23 mouse cellular contexts compared by ENCODE assay signal in genomic region chr13:32547126-32547525, GRCm38 (mm10).
DNase-seq lines count a peak whose midpoint lies in the region; ATAC-seq and TF ChIP-seq lines count a peak whose summit lies in the region.
"Had no signal": no experiment of that assay in that cellular context is flagged by ENCODE, and none has a peak within 500 bp of the region (broad histone marks: within the 10 kb centered on the region; RNA-seq: fewer than 3 reads in every experiment).

No protein-coding gene starts in this region.

- ATAC-seq in neural tube, embryonic 15.5 days (ENCODE audit: low FRiP score) = no peak
- ATAC-seq in embryonic facial prominence, embryonic 14.5 days (ENCODE audit: low read depth) = no peak; the same call in 1 of the 2 replicates
- ATAC-seq: forebrain, embryonic 14.5 days; forebrain, postnatal 0 days; intestine, postnatal 0 days; Patski had no signal

- H3K27me3 ChIP-seq in neural tube, embryonic 15.5 days (replicated peaks) = no peaks in the 10 kb centered on the region
- H3K27me3 ChIP-seq in embryonic facial prominence, embryonic 14.5 days (replicated peaks; ENCODE audit: control insufficient read depth, insufficient read depth, low read length) = no peaks in the 10 kb centered on the region
- H3K27me3 ChIP-seq: embryonic facial prominence, embryonic 12.5 days; hindbrain, embryonic 12.5 days; hindbrain, embryonic 15.5 days; Patski had no signal

- H3K36me3 ChIP-seq in neural tube, embryonic 15.5 days = no peaks in the 10 kb centered on the region
- no peaks in the 10 kb centered on the region for H3K36me3 ChIP-seq in embryonic facial prominence, embryonic 14.5 days (ENCODE audit: control insufficient read depth, insufficient read depth, low read length)
- H3K36me3 ChIP-seq: embryonic facial prominence, embryonic 12.5 days; hindbrain, embryonic 12.5 days; hindbrain, embryonic 15.5 days had no signal

- no peaks in the 10 kb centered on the region for H3K9me3 ChIP-seq in neural tube, embryonic 15.5 days (replicated peaks)
- no peaks in the 10 kb centered on the region for H3K9me3 ChIP-seq in embryonic facial prominence, embryonic 14.5 days (ENCODE audit: control insufficient read depth, low read length)
- H3K9me3 ChIP-seq: embryonic facial prominence, embryonic 12.5 days; hindbrain, embryonic 12.5 days; hindbrain, embryonic 15.5 days had no signal

- no peak overlapping the region for H3K9ac ChIP-seq in neural tube, embryonic 15.5 days (replicated peaks)
- no peak overlapping the region for H3K9ac ChIP-seq in embryonic facial prominence, embryonic 14.5 days (ENCODE audit: low read depth, low read length)
- H3K9ac ChIP-seq: embryonic facial prominence, embryonic 12.5 days; forebrain, postnatal 0 days; hindbrain, embryonic 12.5 days; hindbrain, embryonic 15.5 days had no signal

- TF ChIP-seq CTCF in brain, embryonic 14.5 days (IDR thresholded peaks at IDR 0.05; ENCODE audit: borderline replicate concordance, extremely low read depth, insufficient read depth, insufficient read length) = no peak

- WGBS in neural tube, embryonic 15.5 days = 91% methylated on average over 7 of the region's 7 CpGs
- WGBS in embryonic facial prominence, embryonic 14.5 days = 66% methylated on average over 7 of the region's 7 CpGs

- peak; percentile 1 for DNase-seq in neural tube, embryonic 10.5 days (ENCODE audit: extremely low spot score, low spot score)
- peak; percentile 6 for DNase-seq in brain, embryonic 14.5 days (ENCODE audit: low read depth)
- peak; percentile 33 for DNase-seq in embryonic facial prominence, embryonic 14.5 days (ENCODE audit: low spot score)
- no peak for DNase-seq in cerebellum, adult 11 months
- no peak for DNase-seq in right cerebral cortex, postnatal 25 days
- DNase-seq: adrenal gland, postnatal 10 days; adrenal gland, postnatal 36 days; cerebellum, adult 11-12 months; cerebellum, adult 8-10 months; cerebellum, postnatal 10 days; cerebellum, postnatal 36 days; embryo, embryonic 11 days; forebrain, postnatal 0 days; gastrocnemius, postnatal 25 days; heart, adult 2 months had no signal

- H3K4me2 ChIP-seq in neural tube, embryonic 15.5 days = no peak overlapping the region
- no peak overlapping the region for H3K4me2 ChIP-seq in embryonic facial prominence, embryonic 14.5 days (ENCODE audit: low read depth, low read length)
- H3K4me2 ChIP-seq: embryonic facial prominence, embryonic 12.5 days; heart, embryonic 11.5 days; hindbrain, embryonic 12.5 days; hindbrain, embryonic 15.5 days had no signal

- H3K4me1 ChIP-seq in neural tube, embryonic 15.5 days = no peaks in the 10 kb centered on the region
- H3K4me1 ChIP-seq in embryonic facial prominence, embryonic 14.5 days (ENCODE audit: control insufficient read depth, insufficient read depth, low read length) = peaks cover 6% of the 10 kb centered on the region
- H3K4me1 ChIP-seq: hindbrain, embryonic 12.5 days; hindbrain, embryonic 15.5 days had no signal

- no peak overlapping the region for H3K27ac ChIP-seq in neural tube, embryonic 15.5 days (replicated peaks)
- H3K27ac ChIP-seq in embryonic facial prominence, embryonic 14.5 days (replicated peaks; ENCODE audit: low read depth, low read length) = no peak overlapping the region
- H3K27ac ChIP-seq: embryonic facial prominence, embryonic 12.5 days; heart, adult 2 months; hindbrain, embryonic 12.5 days; hindbrain, embryonic 15.5 days had no signal

- no peak overlapping the region for H3K4me3 ChIP-seq in neural tube, embryonic 15.5 days (replicated peaks)
- no peak overlapping the region for H3K4me3 ChIP-seq in embryonic facial prominence, embryonic 14.5 days (ENCODE audit: low read depth, low read length)
- H3K4me3 ChIP-seq: embryonic facial prominence, embryonic 12.5 days; heart, adult 2 months; hindbrain, embryonic 12.5 days; hindbrain, embryonic 15.5 days had no signal

- no peak for TF ChIP-seq POLR2A in brain, embryonic 14.5 days (IDR thresholded peaks at IDR 0.05; ENCODE audit: borderline replicate concordance, extremely low read depth, insufficient read depth, insufficient read length, poor library complexity, severe bottlenecking)

Comparison
In these comparisons a context has a peak if more than half of its experiments do, and no peak if none do; other contexts are left out.
1. DNase-seq: peak in neural tube, embryonic 10.5 days (single experiment), brain, embryonic 14.5 days (single experiment) and embryonic facial prominence, embryonic 14.5 days (single experiment); none in cerebellum, adult 11 months (single experiment) and right cerebral cortex, postnatal 25 days (single experiment).